Mouse (Mus musculus) neural tube, embryonic 15.5 days (tissue): ENCODE measurements at regions not wholly inside any gene's neighbourhood (a gene's known extent, or its start where the extent isn't known, plus 50 kb on each side); places are given as distances from the start of the nearest gene placed in this dataset.

Experiments used
- ATAC-seq: fragments of 200-750 bp; cut with Nextera tagmentation; 2 replicates; pipeline ENCODE4 v1.8.0; 2017; ENCODE audit warnings: mild to moderate bottlenecking, moderate TSS enrichment, moderate library complexity; ENCODE audit not compliant: low FRiP score
- H3K27ac ChIP-seq: fragments of 300-500 bp; sonication (generic); replicated peaks from 2 replicates; pipeline ENCODE4 v1.5.1; 2015; ENCODE audit warnings: mild to moderate bottlenecking, inconsistent platforms
- H3K27me3 ChIP-seq: fragments of 300-500 bp; sonication (generic); replicated peaks from 2 replicates; pipeline ENCODE4 v1.6.1; 2015; ENCODE audit warnings: inconsistent platforms
- H3K36me3 ChIP-seq: fragments of 300-500 bp; sonication (generic); 2 replicates; pipeline ENCODE4 v1.6.1; 2015; ENCODE audit warnings: inconsistent platforms
- H3K4me1 ChIP-seq: fragments of 300-500 bp; sonication (generic); 2 replicates; pipeline ENCODE4 v1.6.1; 2015; ENCODE audit warnings: inconsistent platforms
- H3K4me2 ChIP-seq: fragments of 300-500 bp; sonication (generic); 2 replicates; pipeline ENCODE4 v1.6.1; 2015; ENCODE audit warnings: inconsistent platforms, mild to moderate bottlenecking, moderate library complexity
- H3K4me3 ChIP-seq: fragments of 300-500 bp; sonication (generic); replicated peaks from 2 replicates; pipeline ENCODE4 v1.5.1; 2015; ENCODE audit warnings: mild to moderate bottlenecking, inconsistent platforms
- H3K9ac ChIP-seq: fragments of 300-500 bp; sonication (generic); replicated peaks from 2 replicates; pipeline ENCODE4 v1.6.1; 2015; ENCODE audit warnings: mild to moderate bottlenecking, inconsistent platforms
- H3K9me3 ChIP-seq: fragments of 300-500 bp; sonication (generic); replicated peaks from 2 replicates; pipeline ENCODE4 v1.6.1; 2016; ENCODE audit warnings: inconsistent platforms
- WGBS: fragments of 180-500 bp; shearing (Covaris S2); methylation state at CpG from one replicate; pipeline ENCODE4 v1.1.7; 2015; ENCODE audit warnings: mixed read lengths; 5-methylcytosine and 5-hydroxymethylcytosine counted together

DNA sequence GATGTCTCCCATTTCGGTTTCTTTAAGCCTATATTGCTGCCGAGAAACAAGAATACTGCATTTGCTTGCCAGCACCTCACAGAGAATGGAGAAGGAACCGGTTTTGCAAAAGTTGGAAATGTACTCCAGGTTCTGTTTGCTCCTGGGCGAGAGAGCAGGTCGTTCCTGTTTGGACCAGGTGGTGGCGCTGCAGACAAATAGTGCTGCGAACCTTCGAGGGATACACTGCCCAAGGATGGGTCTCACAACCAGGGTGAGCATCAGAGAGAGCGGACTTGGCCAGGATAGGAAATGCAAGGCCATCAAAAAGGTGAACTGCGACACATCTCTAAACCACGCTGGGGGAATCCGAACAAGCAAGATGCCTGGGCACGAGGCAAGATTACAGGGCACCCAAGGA lies 54.0 kb upstream of the Ets2 start:
- Histone ChIP-seq H3K36me3 (no peaks in the 10 kb centered on the region), H3K27me3 (no peaks in the 10 kb centered on the region), H3K9me3 (no peaks in the 10 kb centered on the region), H3K4me3 (no peak overlapping the region), H3K4me2 (no peak overlapping the region), H3K9ac (no peak overlapping the region), H3K27ac (no peak overlapping the region), H3K4me1 (no peaks in the 10 kb centered on the region)
- ATAC-seq, result peak; percentile 70
- 17% methylated on average over 13 of the region's 13 CpGs for WGBS

DNA sequence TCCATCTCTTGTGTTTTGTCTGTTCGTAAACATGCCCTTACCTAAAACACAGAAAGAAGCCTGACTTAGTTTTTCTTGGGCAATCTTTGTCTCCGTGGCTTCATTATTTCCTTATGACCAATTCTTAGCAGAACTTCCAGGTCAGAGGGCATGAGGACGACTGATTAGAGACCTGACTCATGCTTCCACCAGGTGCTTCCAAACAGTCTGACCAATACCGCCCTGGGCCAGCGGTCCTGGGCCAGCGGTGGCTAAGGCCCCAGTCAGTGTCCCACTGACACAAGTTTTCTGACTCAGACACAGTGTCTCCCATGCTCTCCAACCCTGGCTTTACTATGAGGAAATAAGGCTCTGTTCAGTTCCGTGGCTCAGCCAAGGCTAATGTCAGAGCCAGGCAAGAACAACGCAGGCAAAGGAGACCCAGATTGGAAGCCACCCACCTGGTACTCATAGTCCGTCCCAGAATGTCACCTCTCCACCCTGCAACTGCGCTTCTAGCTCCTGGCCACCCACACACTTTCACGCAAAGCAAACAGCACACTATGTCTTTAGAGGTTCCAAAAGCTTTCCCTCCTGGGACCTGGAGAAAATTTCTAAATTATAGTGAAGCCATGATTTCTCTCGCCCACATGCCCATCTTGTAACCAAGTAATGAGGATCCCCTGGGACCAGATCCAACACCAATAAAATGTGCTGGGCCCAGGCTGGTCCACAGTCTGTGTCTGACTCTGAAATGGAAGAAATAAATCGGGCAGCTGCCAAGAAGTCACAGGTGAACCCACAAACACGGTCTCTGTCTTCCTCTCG lies 56.6 kb upstream of the Erg start:
- ATAC-seq, result no peak
- no peak overlapping the region for H3K4me2 ChIP-seq
- 84% methylated on average over 15 of the region's 15 CpGs for WGBS
- no peaks in the 10 kb centered on the region for H3K4me1 ChIP-seq
- H3K9me3 ChIP-seq, result no peaks in the 10 kb centered on the region
- H3K9ac ChIP-seq, result no peak overlapping the region
- H3K27ac ChIP-seq, result no peak overlapping the region
- no peak overlapping the region for H3K4me3 ChIP-seq
- H3K27me3 ChIP-seq, result no peaks in the 10 kb centered on the region
- H3K36me3 ChIP-seq, result no peaks in the 10 kb centered on the region

DNA sequence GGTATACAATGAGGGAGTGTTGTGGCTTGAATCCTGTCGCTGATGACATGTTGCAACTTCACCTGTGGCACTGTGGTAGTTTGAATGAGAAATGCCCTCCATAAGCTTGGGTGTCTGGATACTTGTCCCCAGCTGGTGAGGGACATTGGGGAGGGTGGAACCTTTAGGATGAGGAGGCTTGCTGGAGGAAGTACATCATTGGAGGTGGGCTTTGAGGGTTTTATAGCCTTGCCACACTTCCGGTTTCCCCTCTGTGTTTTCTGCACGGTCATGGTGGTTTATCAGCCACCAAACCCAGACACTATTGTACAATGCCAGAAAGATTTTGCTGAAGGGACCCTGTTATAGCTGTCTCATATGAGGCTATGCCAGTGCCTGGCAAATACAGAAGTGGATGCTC lies 54.3 kb upstream of the Erg start:
- ATAC-seq, result no peak
- 81% methylated on average over 3 of the region's 3 CpGs for WGBS
- H3K9ac ChIP-seq, result no peak overlapping the region
- H3K27ac ChIP-seq, result no peak overlapping the region
- H3K4me3 ChIP-seq, result no peak overlapping the region
- H3K36me3 ChIP-seq, result no peaks in the 10 kb centered on the region
- no peak overlapping the region for H3K4me2 ChIP-seq
- no peaks in the 10 kb centered on the region for H3K4me1 ChIP-seq
- H3K9me3 ChIP-seq, result no peaks in the 10 kb centered on the region
- H3K27me3 ChIP-seq, result no peaks in the 10 kb centered on the region

DNA sequence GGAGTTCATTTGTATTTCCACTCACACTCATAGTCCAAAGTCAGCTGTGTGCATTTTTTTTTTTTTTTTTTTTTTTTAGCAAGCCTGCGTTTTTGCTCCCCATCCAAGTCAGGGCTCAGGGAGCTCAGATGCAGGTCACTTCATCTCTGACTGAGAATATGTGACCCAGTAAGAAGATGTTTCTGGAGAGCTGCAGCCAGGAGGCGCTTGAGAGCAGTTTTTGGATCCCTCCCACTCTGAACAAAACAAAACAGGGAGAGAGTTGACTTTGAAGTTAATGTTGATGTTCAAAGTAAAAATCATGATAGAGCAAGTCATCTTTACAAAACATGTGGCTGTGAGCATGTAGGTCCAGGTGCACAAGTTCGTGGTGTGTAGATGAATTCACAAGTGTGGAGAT lies 53.3 kb upstream of the Erg start:
- 83% methylated on average over 3 of the region's 3 CpGs for WGBS
- no peak for ATAC-seq

DNA sequence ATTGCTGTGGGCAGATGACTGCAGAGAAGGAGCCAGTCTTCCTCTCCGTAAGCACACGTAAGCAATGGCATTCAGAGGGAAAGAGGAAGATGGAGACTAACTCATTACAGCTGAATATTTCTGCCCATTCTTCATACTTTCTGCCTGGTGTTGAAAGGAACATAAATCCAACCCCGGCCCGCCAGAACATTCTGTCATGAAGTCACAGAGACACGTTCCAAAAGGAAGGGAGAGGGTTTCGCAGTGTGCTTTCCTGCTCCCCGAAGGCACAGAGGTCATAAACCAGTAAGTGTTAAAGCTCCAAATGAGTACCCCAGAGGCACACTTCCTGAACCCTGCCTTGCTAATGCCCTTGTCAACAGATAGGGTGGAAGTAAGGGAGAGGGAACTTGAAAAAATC lies 51.5 kb upstream of the Erg start:
- H3K4me3 ChIP-seq, result no peak overlapping the region
- H3K4me2 ChIP-seq, result no peak overlapping the region
- H3K27ac ChIP-seq, result no peak overlapping the region
- no peak overlapping the region for H3K9ac ChIP-seq
- ATAC-seq, result no peak
- H3K36me3 ChIP-seq, result no peaks in the 10 kb centered on the region
- 61% methylated on average over 7 of the region's 7 CpGs for WGBS
- no peaks in the 10 kb centered on the region for H3K9me3 ChIP-seq
- 0 out of 2 replicates have a peak, but pooled peaks cover 2% of the 10 kb centered on the region for H3K4me1 ChIP-seq
- no peaks in the 10 kb centered on the region for H3K27me3 ChIP-seq

More for the DNA sequence above, 53.3 kb upstream of the Erg start:
- Histone ChIP-seq H3K4me1 (no peaks in the 10 kb centered on the region), H3K27me3 (no peaks in the 10 kb centered on the region), H3K4me3 (no peak overlapping the region), H3K9ac (no peak overlapping the region), H3K27ac (no peak overlapping the region), H3K36me3 (no peaks in the 10 kb centered on the region), H3K9me3 (no peaks in the 10 kb centered on the region), H3K4me2 (no peak overlapping the region)

DNA sequence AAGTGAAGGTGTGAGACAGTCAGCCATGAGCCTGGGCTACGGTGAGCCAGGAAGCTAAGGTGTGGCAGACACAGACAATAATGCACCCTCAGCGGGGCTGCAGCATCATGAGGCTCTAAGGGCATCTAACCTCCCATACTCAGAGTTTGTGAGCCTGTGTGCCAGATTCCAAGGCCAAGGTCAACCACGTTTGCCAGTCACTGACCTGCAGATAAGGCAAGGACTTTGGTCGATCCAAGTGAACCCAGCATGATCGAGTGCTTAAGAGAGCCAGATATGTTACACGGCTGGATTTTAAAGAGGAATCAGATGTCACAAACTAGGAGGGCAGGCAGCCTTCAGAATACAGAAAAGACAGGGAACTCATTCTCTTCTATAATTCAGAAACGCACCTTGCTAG lies 50.2 kb upstream of the Erg start:
- Histone ChIP-seq H3K4me1 (0 out of 2 replicates have a peak, but pooled peaks cover 2% of the 10 kb centered on the region), H3K4me3 (no peak overlapping the region), H3K36me3 (no peaks in the 10 kb centered on the region), H3K9me3 (no peaks in the 10 kb centered on the region), H3K4me2 (no peak overlapping the region), H3K27ac (no peak overlapping the region), H3K9ac (no peak overlapping the region), H3K27me3 (no peaks in the 10 kb centered on the region)
- WGBS, result 89% methylated on average over 7 of the region's 7 CpGs
- ATAC-seq, result no peak
